Mouse (Mus musculus) small intestine, adult 2 months (tissue): ENCODE data around the gene Actg1.

Experiments used
- CTCF ChIP-seq: fragments of 200-500 bp; IDR thresholded peaks from 2 replicates; pipeline ENCODE4 v1.5.1; 2012; ENCODE audit warnings: low read depth, mild to moderate bottlenecking, control low read depth, inconsistent platforms, low read length, moderate library complexity, mixed read lengths; ENCODE audit not compliant: insufficient replicate concordance, insufficient read length; ENCODE audit errors: extremely low read depth
- POLR2A ChIP-seq: fragments of 200-500 bp; IDR thresholded peaks from 2 replicates; pipeline ENCODE4 v1.6.1; 2012; ENCODE audit warnings: low read depth, mild to moderate bottlenecking, control low read depth, inconsistent platforms, low read length, moderate library complexity

- TF ChIP-seq CTCF (no peak), POLR2A (no peak)
Measured at GRCm38 (mm10) chr11:120352571-120353290, 4.4 kb upstream of the Actg1 start.
